18 mouse cellular contexts compared by ENCODE assay signal in genomic region chr14:49454283-49454914, GRCm38 (mm10).
"Had no signal": no experiment of that assay in that cellular context is flagged by ENCODE, and none has a peak within 500 bp of the region (broad histone marks: within the 10 kb centered on the region; RNA-seq: fewer than 3 reads in every experiment).

No protein-coding gene starts in this region.

- H3K9me3 ChIP-seq: limb, embryonic 12.5 days; limb, embryonic 15.5 days; liver, embryonic 15.5 days; lung, embryonic 15.5 days; midbrain, embryonic 12.5 days had no signal

- H3K4me3 ChIP-seq: limb, embryonic 12.5 days; limb, embryonic 15.5 days; liver, embryonic 15.5 days; lung, embryonic 15.5 days; megakaryocyte, embryonic 14.5 days; midbrain, embryonic 12.5 days had no signal

- H3K27ac ChIP-seq: limb, embryonic 12.5 days; limb, embryonic 15.5 days; liver, embryonic 15.5 days; lung, embryonic 15.5 days; midbrain, embryonic 12.5 days had no signal

- H3K4me1 ChIP-seq: limb, embryonic 12.5 days; limb, embryonic 15.5 days; liver, embryonic 15.5 days; lung, embryonic 15.5 days; megakaryocyte, embryonic 14.5 days had no signal

- DNase-seq: kidney, adult 18-20 months; kidney, adult 9 months; kidney, postnatal 14 days; kidney, postnatal 4 days; left cerebral cortex, postnatal 4 days; lung, adult 18-20 months; lung, postnatal 10 days; lung, postnatal 36 days; right cerebral cortex, postnatal 25 days; thymus, adult 18-20 months; thymus, postnatal 36 days had no signal

- H3K9ac ChIP-seq: limb, embryonic 12.5 days; limb, embryonic 15.5 days; liver, embryonic 15.5 days; lung, embryonic 15.5 days; midbrain, embryonic 12.5 days had no signal

- H3K4me2 ChIP-seq: limb, embryonic 12.5 days; limb, embryonic 15.5 days; liver, embryonic 11.5 days; liver, embryonic 15.5 days; lung, embryonic 15.5 days; midbrain, embryonic 12.5 days had no signal

- H3K36me3 ChIP-seq: limb, embryonic 12.5 days; limb, embryonic 15.5 days; liver, embryonic 15.5 days; lung, embryonic 15.5 days; midbrain, embryonic 12.5 days had no signal

- H3K27me3 ChIP-seq: limb, embryonic 12.5 days; limb, embryonic 15.5 days; liver, embryonic 15.5 days; lung, embryonic 15.5 days; megakaryocyte, embryonic 14.5 days; midbrain, embryonic 12.5 days had no signal
